Mouse (Mus musculus): ENCODE data around the gene Pck1. TPM values are rescaled to one million over a fixed set of nuclear protein-coding genes. Genes with fewer than 3 reads are reported as not detected.

Pck1 gene
- polyA plus RNA-seq, 1 experiment from 2014 or later = not detected

- no peak overlapping the region for H3K27ac ChIP-seq
- 93% methylated on average over 14 of the region's 14 CpGs for WGBS
- no peaks in the 10 kb centered on the region for H3K27me3 ChIP-seq (ENCODE audit: insufficient read depth, poor library complexity, severe bottlenecking)
- H3K36me3 ChIP-seq = no peaks in the 10 kb centered on the region
- no peaks in the 10 kb centered on the region for H3K9me3 ChIP-seq
- H3K4me3 ChIP-seq = no peak overlapping the region
- H3K4me1 ChIP-seq (replicated peaks) = peaks cover 6% of the 10 kb centered on the region
- DNase-seq (ENCODE audit: low spot score) = no peak
Measured at GRCm38 (mm10) chr2:173154962-173155361, 2.1 kb downstream of the Pck1 start.

- DNase-seq (ENCODE audit: low spot score) = no peak
- no peak overlapping the region for H3K4me3 ChIP-seq
- 93% methylated on average over 10 of the region's 10 CpGs for WGBS
- H3K36me3 ChIP-seq = no peaks in the 10 kb centered on the region
- H3K27ac ChIP-seq = no peak overlapping the region
- H3K4me1 ChIP-seq (replicated peaks) = peaks cover 6% of the 10 kb centered on the region
- 0 out of 2 replicates have a peak, but pooled peaks cover 3% of the 10 kb centered on the region for H3K27me3 ChIP-seq (ENCODE audit: insufficient read depth, poor library complexity, severe bottlenecking)
- no peaks in the 10 kb centered on the region for H3K9me3 ChIP-seq
Measured at GRCm38 (mm10) chr2:173155907-173156306, 3.1 kb downstream of the Pck1 start.

GRCm38 (mm10) chr2:173156923-173157322 is 4.1 kb downstream of the Pck1 start:
- Histone ChIP-seq H3K27me3 (ENCODE audit: insufficient read depth, poor library complexity, severe bottlenecking) (0 out of 2 replicates have a peak, but pooled peaks cover 3% of the 10 kb centered on the region), H3K27ac (no peak overlapping the region), H3K9me3 (no peaks in the 10 kb centered on the region), H3K36me3 (no peaks in the 10 kb centered on the region), H3K4me3 (no peak overlapping the region), H3K4me1 (replicated peaks) (peaks cover 11% of the 10 kb centered on the region)
- WGBS = 85% methylated on average over 13 of the region's 13 CpGs
- DNase-seq (ENCODE audit: low spot score) = no peak

DNA sequence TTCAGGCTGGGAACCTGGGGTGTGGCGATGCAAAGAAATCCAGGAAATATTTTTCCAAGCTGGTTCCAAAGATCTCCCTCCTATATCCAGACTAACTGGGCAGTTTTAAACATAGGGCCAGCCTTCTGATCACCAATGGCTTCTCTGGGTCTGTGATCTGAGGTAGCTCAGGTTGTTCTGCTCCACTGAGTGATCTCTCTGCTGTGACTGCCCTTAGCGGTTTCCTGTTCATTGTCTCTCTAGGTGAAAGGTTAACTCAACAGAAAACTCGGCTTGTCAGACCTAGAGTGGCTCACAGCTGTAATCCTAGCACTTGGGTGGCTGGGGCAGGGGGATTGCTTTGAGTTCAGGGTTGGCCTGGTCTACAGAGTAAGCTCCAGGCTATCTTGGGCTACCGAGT is 4.5 kb downstream of the Pck1 start:
- no peak overlapping the region for H3K27ac ChIP-seq
- WGBS = 59% methylated on average over 4 of the region's 4 CpGs

GRCm38 (mm10) chr2:173157871-173158270 is 5.0 kb downstream of the Pck1 start:
- Histone ChIP-seq H3K27ac (no peak overlapping the region), H3K9me3 (no peaks in the 10 kb centered on the region), H3K4me3 (no peak overlapping the region), H3K36me3 (no peaks in the 10 kb centered on the region), H3K27me3 (ENCODE audit: insufficient read depth, poor library complexity, severe bottlenecking) (0 out of 2 replicates have a peak, but pooled peaks cover 3% of the 10 kb centered on the region), H3K4me1 (replicated peaks) (peaks cover 14% of the 10 kb centered on the region)
- DNase-seq (ENCODE audit: low spot score) = no peak
- WGBS = 98% methylated on average over 4 of the region's 4 CpGs

More for the DNA sequence above, 4.5 kb downstream of the Pck1 start:
- H3K9me3 ChIP-seq = no peaks in the 10 kb centered on the region
- H3K27me3 ChIP-seq (ENCODE audit: insufficient read depth, poor library complexity, severe bottlenecking) = 0 out of 2 replicates have a peak, but pooled peaks cover 3% of the 10 kb centered on the region
- H3K36me3 ChIP-seq = no peaks in the 10 kb centered on the region
- H3K4me3 ChIP-seq = no peak overlapping the region
- DNase-seq (ENCODE audit: low spot score) = no peak
- peaks cover 14% of the 10 kb centered on the region for H3K4me1 ChIP-seq (replicated peaks)

DNA sequence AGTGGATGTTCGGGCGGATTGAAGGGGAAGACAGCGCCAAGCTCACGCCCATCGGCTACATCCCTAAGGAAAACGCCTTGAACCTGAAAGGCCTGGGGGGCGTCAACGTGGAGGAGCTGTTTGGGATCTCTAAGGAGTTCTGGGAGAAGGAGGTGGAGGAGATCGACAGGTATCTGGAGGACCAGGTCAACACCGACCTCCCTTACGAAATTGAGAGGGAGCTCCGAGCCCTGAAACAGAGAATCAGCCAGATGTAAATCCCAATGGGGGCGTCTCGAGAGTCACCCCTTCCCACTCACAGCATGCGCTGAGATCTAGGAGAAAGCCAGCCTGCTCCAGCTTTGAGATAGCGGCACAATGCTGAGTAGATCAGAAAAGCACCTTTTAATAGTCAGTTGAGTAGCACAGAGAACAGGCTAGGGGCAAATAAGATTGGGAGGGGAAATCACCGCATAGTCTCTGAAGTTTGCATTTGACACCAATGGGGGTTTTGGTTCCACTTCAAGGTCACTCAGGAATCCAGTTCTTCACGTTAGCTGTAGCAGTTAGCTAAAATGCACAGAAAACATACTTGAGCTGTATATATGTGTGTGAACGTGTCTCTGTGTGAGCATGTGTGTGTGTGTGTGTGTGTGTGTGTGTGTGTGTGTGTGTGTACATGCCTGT is 5.7 kb downstream of the Pck1 start:
- DNase-seq (ENCODE audit: low spot score) = no peak
- Histone ChIP-seq H3K27ac (no peak overlapping the region), H3K4me3 (no peak overlapping the region), H3K9me3 (no peaks in the 10 kb centered on the region), H3K27me3 (ENCODE audit: insufficient read depth, poor library complexity, severe bottlenecking) (0 out of 2 replicates have a peak, but pooled peaks cover 3% of the 10 kb centered on the region), H3K4me1 (replicated peaks) (peaks cover 14% of the 10 kb centered on the region), H3K36me3 (no peaks in the 10 kb centered on the region)
- 92% methylated on average over 19 of the region's 19 CpGs for WGBS

- H3K27me3 ChIP-seq (ENCODE audit: insufficient read depth, poor library complexity, severe bottlenecking) = 0 out of 2 replicates have a peak, but pooled peaks cover 3% of the 10 kb centered on the region
- no peaks in the 10 kb centered on the region for H3K36me3 ChIP-seq
- WGBS = 55% methylated on average over 24 of the region's 24 CpGs
- H3K4me3 ChIP-seq = no peak overlapping the region
- H3K9me3 ChIP-seq = no peaks in the 10 kb centered on the region
- DNase-seq (ENCODE audit: low spot score) = peak; percentile 81
- 0 out of 2 replicates have a peak overlapping the region, but pooled peaks have one; percentile 0 for H3K27ac ChIP-seq
- peaks cover 14% of the 10 kb centered on the region for H3K4me1 ChIP-seq (replicated peaks)
Measured at GRCm38 (mm10) chr2:173159354-173160311, 6.8 kb downstream of the Pck1 start.

DNA sequence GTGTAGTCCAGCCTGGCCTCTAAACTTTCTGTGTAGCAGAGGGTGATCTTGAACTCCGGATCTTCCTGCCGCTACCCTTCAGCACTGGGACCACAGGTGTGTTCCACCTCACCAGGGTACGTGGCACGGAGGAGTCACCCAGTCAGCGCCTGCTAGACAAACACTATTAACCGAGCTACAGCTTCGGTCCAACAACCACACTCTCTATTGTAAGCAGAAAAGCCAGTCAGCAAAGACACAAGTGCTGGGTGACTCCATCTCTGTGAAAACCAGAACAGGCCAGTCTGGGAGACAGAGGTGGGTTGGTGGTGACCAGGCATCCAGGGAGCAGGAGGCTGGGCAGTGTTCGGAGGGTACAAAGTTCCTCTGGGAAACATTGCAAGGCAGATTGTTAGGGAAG is 10.5 kb downstream of the Pck1 start:
- Histone ChIP-seq H3K9me3 (no peaks in the 10 kb centered on the region), H3K27ac (no peak overlapping the region), H3K36me3 (no peaks in the 10 kb centered on the region), H3K4me3 (no peak overlapping the region), H3K27me3 (ENCODE audit: insufficient read depth, poor library complexity, severe bottlenecking) (0 out of 2 replicates have a peak, but pooled peaks cover 3% of the 10 kb centered on the region), H3K4me1 (replicated peaks) (peaks cover 15% of the 10 kb centered on the region)
- no peak for DNase-seq (ENCODE audit: low spot score)
- 87% methylated on average over 8 of the region's 8 CpGs for WGBS

DNA sequence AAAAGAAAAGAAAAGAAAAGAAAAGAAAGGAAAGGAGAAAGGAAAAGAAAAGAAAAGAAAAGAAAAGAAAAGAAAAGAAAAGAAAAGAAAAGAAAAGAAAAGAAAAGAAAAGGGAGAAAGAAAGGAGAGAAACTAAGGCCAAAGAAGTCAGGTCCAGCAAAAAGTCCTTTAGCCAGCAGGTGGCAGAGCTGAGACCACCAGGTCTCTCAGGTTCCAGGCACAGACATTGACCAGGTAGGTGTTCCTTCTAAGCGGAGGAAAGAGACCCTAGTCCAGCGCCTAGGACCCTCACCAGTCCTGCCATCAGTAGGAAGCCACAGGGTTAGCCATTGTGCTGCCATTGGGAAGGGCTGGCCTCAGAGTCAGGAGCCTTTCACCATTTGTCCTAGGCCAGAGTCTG is 11.5 kb downstream of the Pck1 start:
- Histone ChIP-seq H3K4me1 (replicated peaks) (peaks cover 20% of the 10 kb centered on the region), H3K4me3 (no peak overlapping the region), H3K27me3 (ENCODE audit: insufficient read depth, poor library complexity, severe bottlenecking) (0 out of 2 replicates have a peak, but pooled peaks cover 8% of the 10 kb centered on the region), H3K36me3 (no peaks in the 10 kb centered on the region), H3K27ac (no peak overlapping the region), H3K9me3 (no peaks in the 10 kb centered on the region)
- DNase-seq (ENCODE audit: low spot score) = peak; percentile 29
- WGBS = 44% methylated on average over 2 of the region's 2 CpGs

- no peak overlapping the region for H3K4me3 ChIP-seq
- 93% methylated on average over 10 of the region's 10 CpGs for WGBS
- no peaks in the 10 kb centered on the region for H3K9me3 ChIP-seq
- peaks cover 18% of the 10 kb centered on the region for H3K4me1 ChIP-seq (replicated peaks)
- H3K36me3 ChIP-seq = no peaks in the 10 kb centered on the region
- 0 out of 2 replicates have a peak, but pooled peaks cover 14% of the 10 kb centered on the region for H3K27me3 ChIP-seq (ENCODE audit: insufficient read depth, poor library complexity, severe bottlenecking)
- no peak overlapping the region for H3K27ac ChIP-seq
- DNase-seq (ENCODE audit: low spot score) = no peak
Measured at GRCm38 (mm10) chr2:173164946-173165345, 12.1 kb downstream of the Pck1 start.

DNA sequence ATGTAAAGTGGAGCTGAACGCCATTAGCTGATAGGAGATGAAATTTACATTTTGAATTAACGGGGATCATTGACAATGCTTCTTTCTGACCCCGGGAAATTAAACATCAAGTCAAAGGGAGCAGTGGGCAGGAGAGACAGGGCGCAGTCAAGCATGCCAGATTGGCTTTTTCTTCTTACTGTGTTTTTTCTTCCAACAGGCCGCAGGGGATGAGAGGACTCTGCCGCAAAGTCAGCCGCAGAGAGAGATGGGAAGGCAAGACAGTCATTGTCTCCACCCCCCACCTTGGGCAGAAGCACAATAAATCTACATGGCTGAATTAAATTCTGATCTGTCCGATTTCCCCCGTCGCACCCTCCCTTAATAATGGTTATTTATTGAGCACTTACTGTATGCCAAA is 12.5 kb downstream of the Pck1 start:
- Histone ChIP-seq H3K36me3 (no peaks in the 10 kb centered on the region), H3K4me3 (no peak overlapping the region), H3K4me1 (replicated peaks) (peaks cover 22% of the 10 kb centered on the region), H3K27me3 (ENCODE audit: insufficient read depth, poor library complexity, severe bottlenecking) (0 out of 2 replicates have a peak, but pooled peaks cover 15% of the 10 kb centered on the region), H3K27ac (no peak overlapping the region), H3K9me3 (no peaks in the 10 kb centered on the region)
- DNase-seq (ENCODE audit: low spot score) = no peak
- WGBS = 89% methylated on average over 10 of the region's 10 CpGs

DNA sequence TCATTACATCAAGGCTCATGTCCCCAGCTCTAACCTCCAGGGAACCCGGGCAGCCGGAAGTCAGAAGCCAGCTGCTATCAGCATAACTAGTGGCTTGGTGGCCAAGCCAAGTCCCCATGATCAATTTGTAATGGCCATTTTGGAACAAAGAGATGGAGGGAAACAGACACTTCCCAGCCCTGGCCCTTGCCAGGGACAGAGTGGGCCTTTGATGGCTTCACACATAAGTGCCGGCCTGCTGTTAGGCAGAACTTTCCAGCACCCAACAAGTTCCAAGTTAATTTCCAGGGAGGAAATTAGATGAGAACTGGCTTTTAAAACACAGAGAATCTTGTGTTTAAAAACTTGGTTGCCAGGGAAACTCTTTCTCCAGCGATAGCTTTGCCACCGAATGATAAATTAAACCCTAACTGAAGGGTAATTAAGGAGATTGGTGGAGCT is 15.6 kb downstream of the Pck1 start:
- 73% methylated on average over 5 of the region's 5 CpGs for WGBS
- Histone ChIP-seq H3K36me3 (no peaks in the 10 kb centered on the region), H3K4me1 (replicated peaks) (peaks cover 45% of the 10 kb centered on the region), H3K27me3 (ENCODE audit: insufficient read depth, poor library complexity, severe bottlenecking) (peaks cover 43% of the 10 kb centered on the region), H3K4me3 (no peak overlapping the region), H3K27ac (no peak overlapping the region), H3K9me3 (no peaks in the 10 kb centered on the region)
- no peak for DNase-seq (ENCODE audit: low spot score)

Data from hindbrain, embryonic 10.5 days (tissue).